Mouse (Mus musculus): ENCODE data around the gene Vps33b. TPM values are rescaled to one million over a fixed set of nuclear protein-coding genes. Genes with fewer than 3 reads are reported as not detected.

Vps33b gene
- polyA plus RNA-seq, 1 experiment, result 21.9 TPM

GRCm38 (mm10) chr7:80280032-80280431, 10.6 kb downstream of the Vps33b start:
- Histone ChIP-seq H3K36me3 (ENCODE audit: control insufficient read depth, insufficient read depth, low read length) (peaks cover 61% of the 10 kb centered on the region), H3K4me1 (replicated peaks; ENCODE audit: control insufficient read depth, insufficient read depth, low read length) (peaks cover 3% of the 10 kb centered on the region), H3K27me3 (ENCODE audit: control insufficient read depth, insufficient read depth, low read length) (no peaks in the 10 kb centered on the region), H3K4me3 (ENCODE audit: control insufficient read depth, insufficient read depth, low read length) (no peak overlapping the region), H3K27ac (ENCODE audit: control insufficient read depth, insufficient read depth, low read length) (no peak overlapping the region)
- TF ChIP-seq POLR2A (IDR thresholded peaks at IDR 0.05; ENCODE audit: control insufficient read depth, extremely low read depth, insufficient read depth, low read length, poor library complexity) (no peak), CTCF (IDR thresholded peaks at IDR 0.05; ENCODE audit: borderline replicate concordance, control insufficient read depth, extremely low read depth, insufficient read depth, low read length, poor library complexity) (no peak)
- DNase-seq, result no peak
- WGBS, result 98% methylated on average over 10 of the region's 10 CpGs

- no peak overlapping the region for H3K4me3 ChIP-seq (ENCODE audit: control insufficient read depth, insufficient read depth, low read length)
- H3K4me1 ChIP-seq (replicated peaks; ENCODE audit: control insufficient read depth, insufficient read depth, low read length), result peaks cover 11% of the 10 kb centered on the region
- no peak for DNase-seq
- peaks cover 55% of the 10 kb centered on the region for H3K36me3 ChIP-seq (ENCODE audit: control insufficient read depth, insufficient read depth, low read length)
- no peak overlapping the region for H3K27ac ChIP-seq (ENCODE audit: control insufficient read depth, insufficient read depth, low read length)
- no peaks in the 10 kb centered on the region for H3K27me3 ChIP-seq (ENCODE audit: control insufficient read depth, insufficient read depth, low read length)
- TF ChIP-seq POLR2A (IDR thresholded peaks at IDR 0.05; ENCODE audit: control insufficient read depth, extremely low read depth, insufficient read depth, low read length, poor library complexity) (no peak), CTCF (IDR thresholded peaks at IDR 0.05; ENCODE audit: borderline replicate concordance, control insufficient read depth, extremely low read depth, insufficient read depth, low read length, poor library complexity) (no peak)
- 99% methylated on average over 2 of the region's 2 CpGs for WGBS
Observed at GRCm38 (mm10) chr7:80280998-80281397, 11.5 kb downstream of the Vps33b start.

- peaks cover 49% of the 10 kb centered on the region for H3K36me3 ChIP-seq (ENCODE audit: control insufficient read depth, insufficient read depth, low read length)
- no peak overlapping the region for H3K27ac ChIP-seq (ENCODE audit: control insufficient read depth, insufficient read depth, low read length)
- 94% methylated on average over 3 of the region's 3 CpGs for WGBS
- DNase-seq, result no peak
- H3K27me3 ChIP-seq (ENCODE audit: control insufficient read depth, insufficient read depth, low read length), result no peaks in the 10 kb centered on the region
- no peak for TF ChIP-seq POLR2A (IDR thresholded peaks at IDR 0.05; ENCODE audit: control insufficient read depth, extremely low read depth, insufficient read depth, low read length, poor library complexity)
- no peak for TF ChIP-seq CTCF (IDR thresholded peaks at IDR 0.05; ENCODE audit: borderline replicate concordance, control insufficient read depth, extremely low read depth, insufficient read depth, low read length, poor library complexity)
- no peak overlapping the region for H3K4me3 ChIP-seq (ENCODE audit: control insufficient read depth, insufficient read depth, low read length)
- peaks cover 18% of the 10 kb centered on the region for H3K4me1 ChIP-seq (replicated peaks; ENCODE audit: control insufficient read depth, insufficient read depth, low read length)
Observed at GRCm38 (mm10) chr7:80281646-80282045, 12.2 kb downstream of the Vps33b start.

- Histone ChIP-seq H3K36me3 (ENCODE audit: control insufficient read depth, insufficient read depth, low read length) (peaks cover 37% of the 10 kb centered on the region), H3K4me1 (replicated peaks; ENCODE audit: control insufficient read depth, insufficient read depth, low read length) (peaks cover 32% of the 10 kb centered on the region), H3K4me3 (ENCODE audit: control insufficient read depth, insufficient read depth, low read length) (no peak overlapping the region), H3K27me3 (ENCODE audit: control insufficient read depth, insufficient read depth, low read length) (no peaks in the 10 kb centered on the region), H3K27ac (ENCODE audit: control insufficient read depth, insufficient read depth, low read length) (no peak overlapping the region)
- WGBS, result 98% methylated on average over 3 of the region's 3 CpGs
- no peak for DNase-seq
- no peak for TF ChIP-seq POLR2A (IDR thresholded peaks at IDR 0.05; ENCODE audit: control insufficient read depth, extremely low read depth, insufficient read depth, low read length, poor library complexity)
- TF ChIP-seq CTCF (IDR thresholded peaks at IDR 0.05; ENCODE audit: borderline replicate concordance, control insufficient read depth, extremely low read depth, insufficient read depth, low read length, poor library complexity), result no peak
Observed at GRCm38 (mm10) chr7:80283226-80283918, 13.9 kb downstream of the Vps33b start.

- H3K4me1 ChIP-seq (replicated peaks; ENCODE audit: control insufficient read depth, insufficient read depth, low read length), result peaks cover 32% of the 10 kb centered on the region
- no peak overlapping the region for H3K27ac ChIP-seq (ENCODE audit: control insufficient read depth, insufficient read depth, low read length)
- TF ChIP-seq CTCF (IDR thresholded peaks at IDR 0.05; ENCODE audit: borderline replicate concordance, control insufficient read depth, extremely low read depth, insufficient read depth, low read length, poor library complexity) (no peak), POLR2A (IDR thresholded peaks at IDR 0.05; ENCODE audit: control insufficient read depth, extremely low read depth, insufficient read depth, low read length, poor library complexity) (no peak)
- H3K4me3 ChIP-seq (ENCODE audit: control insufficient read depth, insufficient read depth, low read length), result no peak overlapping the region
- H3K36me3 ChIP-seq (ENCODE audit: control insufficient read depth, insufficient read depth, low read length), result peaks cover 30% of the 10 kb centered on the region
- 96% methylated on average over 5 of the region's 5 CpGs for WGBS
- no peak for DNase-seq
- no peaks in the 10 kb centered on the region for H3K27me3 ChIP-seq (ENCODE audit: control insufficient read depth, insufficient read depth, low read length)
Observed at GRCm38 (mm10) chr7:80284391-80284790, 14.9 kb downstream of the Vps33b start.

- TF ChIP-seq POLR2A (IDR thresholded peaks at IDR 0.05; ENCODE audit: control insufficient read depth, extremely low read depth, insufficient read depth, low read length, poor library complexity), result no peak
- TF ChIP-seq CTCF (IDR thresholded peaks at IDR 0.05; ENCODE audit: borderline replicate concordance, control insufficient read depth, extremely low read depth, insufficient read depth, low read length, poor library complexity), result no peak
- Histone ChIP-seq H3K4me1 (replicated peaks; ENCODE audit: control insufficient read depth, insufficient read depth, low read length) (peaks cover 32% of the 10 kb centered on the region), H3K36me3 (ENCODE audit: control insufficient read depth, insufficient read depth, low read length) (peaks cover 26% of the 10 kb centered on the region), H3K27me3 (ENCODE audit: control insufficient read depth, insufficient read depth, low read length) (no peaks in the 10 kb centered on the region), H3K27ac (ENCODE audit: control insufficient read depth, insufficient read depth, low read length) (peak overlapping the region; percentile 81), H3K4me3 (ENCODE audit: control insufficient read depth, insufficient read depth, low read length) (no peak overlapping the region)
- WGBS, result 15% methylated on average over 6 of the region's 6 CpGs
- DNase-seq, result peak; percentile 58
Observed at GRCm38 (mm10) chr7:80285725-80286124, 16.3 kb downstream of the Vps33b start.

Measured in thymus, adult 2 months (tissue).